Mouse (Mus musculus) neural tube, embryonic 14.5 days (tissue): ENCODE results near the gene Wt1. TPM values are rescaled to one million over a fixed set of nuclear protein-coding genes. Genes with fewer than 3 reads are reported as not detected.

Source experiments
- ATAC-seq: fragments of 200-750 bp; cut with Nextera tagmentation; 2 replicates; pipeline ENCODE4 v1.8.0; 2017; ENCODE audit warnings: low read depth, mild to moderate bottlenecking, moderate TSS enrichment, moderate library complexity
- H3K27ac ChIP-seq: fragments of 300-500 bp; sonication (generic); 2 replicates; pipeline ENCODE4 v1.5.1; 2014; ENCODE audit warnings: low read depth, mild to moderate bottlenecking, control low read depth, low read length, moderate library complexity, mixed read lengths
- H3K27me3 ChIP-seq: fragments of 300-500 bp; sonication (generic); 2 replicates; pipeline ENCODE4 v1.6.1; 2014; ENCODE audit warnings: low read length; ENCODE audit not compliant: control insufficient read depth, insufficient read depth
- H3K36me3 ChIP-seq: fragments of 300-500 bp; sonication (generic); 2 replicates; pipeline ENCODE4 v1.6.1; 2014; ENCODE audit warnings: low read length, mixed read lengths; ENCODE audit not compliant: control insufficient read depth, insufficient read depth
- H3K4me1 ChIP-seq: fragments of 300-500 bp; sonication (generic); 2 replicates; pipeline ENCODE4 v1.6.1; 2014; ENCODE audit warnings: low read length; ENCODE audit not compliant: control insufficient read depth, insufficient read depth
- H3K4me2 ChIP-seq: fragments of 300-500 bp; sonication (generic); 2 replicates; pipeline ENCODE4 v1.6.1; 2014; ENCODE audit warnings: mild to moderate bottlenecking, low read depth, low read length, control low read depth
- H3K4me3 ChIP-seq: fragments of 300-500 bp; sonication (generic); 2 replicates; pipeline ENCODE4 v1.5.1; 2014; ENCODE audit warnings: low read depth, low read length, control low read depth, mixed read lengths
- H3K9ac ChIP-seq: fragments of 300-500 bp; sonication (generic); replicated peaks from 2 replicates; pipeline ENCODE4 v1.6.1; 2014; ENCODE audit warnings: low read depth, mild to moderate bottlenecking, control low read depth, low read length, mixed read lengths
- H3K9me3 ChIP-seq: fragments of 300-500 bp; sonication (generic); 2 replicates; pipeline ENCODE4 v1.6.1; 2016; ENCODE audit warnings: low read length; ENCODE audit not compliant: control insufficient read depth
- WGBS: fragments of 180-500 bp; shearing (Covaris S2); extraction: QIAGEN DNeasy Blood & Tissue Kit; methylation state at CpG from one replicate; pipeline ENCODE4 v1.1.7; 2014; 5-methylcytosine and 5-hydroxymethylcytosine counted together
- polyA plus RNA-seq: library from polyadenylated mRNA; unstranded; fragments of >200 nt; fragmentation: Nextera tagmentation; extraction: Ambion mirVana; gene quantifications from 2 replicates; pipeline ENCODE4 v1.2.1, GENCODE M21; 2014

Gene Wt1
- polyA plus RNA-seq, 1 experiment from 2014 or later, result 2.2 TPM

GRCm38 (mm10) chr2:105219664-105220063, 93.3 kb downstream of the Wt1 start:
- no peak for ATAC-seq
- H3K27me3 ChIP-seq, result peaks cover 4% of the 10 kb centered on the region; the same call in 1 of the 2 replicates
- H3K4me1 ChIP-seq, result no peaks in the 10 kb centered on the region
- no peak overlapping the region for H3K4me3 ChIP-seq
- no peaks in the 10 kb centered on the region for H3K36me3 ChIP-seq
- WGBS, result 76% methylated on average over 8 of the region's 8 CpGs
- no peak overlapping the region for H3K27ac ChIP-seq
- no peak overlapping the region for H3K4me2 ChIP-seq
- no peaks in the 10 kb centered on the region for H3K9me3 ChIP-seq
- no peak overlapping the region for H3K9ac ChIP-seq

GRCm38 (mm10) chr2:105220738-105221303, 94.5 kb downstream of the Wt1 start:
- H3K27ac ChIP-seq, result no peak overlapping the region

More at GRCm38 (mm10) chr2:105220738-105221303, 94.5 kb downstream of the Wt1 start:
- no peaks in the 10 kb centered on the region for H3K4me1 ChIP-seq
- no peaks in the 10 kb centered on the region for H3K9me3 ChIP-seq
- no peak overlapping the region for H3K4me3 ChIP-seq
- 47% methylated on average over 9 of the region's 9 CpGs for WGBS
- H3K27me3 ChIP-seq, result peaks cover 8% of the 10 kb centered on the region; the same call in 1 of the 2 replicates
- no peaks in the 10 kb centered on the region for H3K36me3 ChIP-seq
- ATAC-seq, result no peak
- no peak overlapping the region for H3K9ac ChIP-seq
- no peak overlapping the region for H3K4me2 ChIP-seq

Other genes with a start within 250 kb of the Wt1 start
- 194 and 200 TPM in 2 replicates for gene Eif3m, start 109.4 kb upstream of the Wt1 start, polyA plus RNA-seq
- not detected in 2 replicates for gene Gm11060, start 34.5 kb upstream of the Wt1 start, polyA plus RNA-seq
- gene Them7, start 97.8 kb downstream of the Wt1 start, polyA plus RNA-seq, result 0.20 TPM in 1 of 2 replicates, not detected in the other